Mouse (Mus musculus) cerebellum, adult 8-10 months (tissue): ENCODE measurements around the gene Ctdsp2.

Experiments used
- DNase-seq: peaks from one replicate; pipeline ENCODE4 v3.0.0; 2022

Ctdsp2 gene

GRCm38 (mm10) chr10:126963821-126964220 lies 14.7 kb upstream of the Ctdsp2 start:
- no peak for DNase-seq

GRCm38 (mm10) chr10:126971363-126972050 lies 7.0 kb upstream of the Ctdsp2 start:
- no peak for DNase-seq

GRCm38 (mm10) chr10:126972051-126972725 lies 6.3 kb upstream of the Ctdsp2 start:
- no peak for DNase-seq

- no peak for DNase-seq
These were observed 5.5 kb upstream of the Ctdsp2 start for GRCm38 (mm10) chr10:126972988-126973387.

- no peak for DNase-seq
These were observed 2.8 kb upstream of the Ctdsp2 start for GRCm38 (mm10) chr10:126975706-126976105.

- no peak for DNase-seq
These were observed 1.4 kb upstream of the Ctdsp2 start for GRCm38 (mm10) chr10:126977076-126977475.

GRCm38 (mm10) chr10:126979121-126979635 lies 661 bp downstream of the Ctdsp2 start:
- peak; percentile 73 for DNase-seq

GRCm38 (mm10) chr10:126979636-126980151 lies 1.2 kb downstream of the Ctdsp2 start:
- peak; percentile 67 for DNase-seq

GRCm38 (mm10) chr10:126980221-126980932 lies 1.9 kb downstream of the Ctdsp2 start:
- DNase-seq = peak; percentile 62

GRCm38 (mm10) chr10:126980933-126981530 lies 2.5 kb downstream of the Ctdsp2 start:
- DNase-seq = no peak

- no peak for DNase-seq
These were observed 3.2 kb downstream of the Ctdsp2 start for GRCm38 (mm10) chr10:126981746-126982145.

GRCm38 (mm10) chr10:126983193-126983725 lies 4.7 kb downstream of the Ctdsp2 start:
- no peak for DNase-seq

- peak; percentile 88 for DNase-seq
These were observed 5.9 kb downstream of the Ctdsp2 start for GRCm38 (mm10) chr10:126984189-126985004.

- DNase-seq = no peak
These were observed 6.6 kb downstream of the Ctdsp2 start for GRCm38 (mm10) chr10:126985127-126985526.

- peak; percentile 51 for DNase-seq
These were observed 7.1 kb downstream of the Ctdsp2 start for GRCm38 (mm10) chr10:126985579-126985978.

- peak; percentile 89 for DNase-seq
These were observed 8.0 kb downstream of the Ctdsp2 start for GRCm38 (mm10) chr10:126986541-126986961.

- no peak for DNase-seq
These were observed 8.9 kb downstream of the Ctdsp2 start for GRCm38 (mm10) chr10:126987183-126988118.

GRCm38 (mm10) chr10:126988513-126989165 lies 10.1 kb downstream of the Ctdsp2 start:
- no peak for DNase-seq

- DNase-seq = peak; percentile 89
These were observed 12.0 kb downstream of the Ctdsp2 start for GRCm38 (mm10) chr10:126990313-126991056.
